Mouse (Mus musculus) cortical plate, adult 2 months (tissue): ENCODE measurements around the gene Asl.
A peak's percentile ranks its signal among the peaks of the same experiment; 100 is the strongest.

Experiments used
- CTCF ChIP-seq: fragments of 200-500 bp; IDR thresholded peaks from 2 replicates; pipeline ENCODE4 v1.5.1; 2011; ENCODE audit warnings: mild to moderate bottlenecking, control low read depth, low read length; ENCODE audit not compliant: insufficient read depth; ENCODE audit errors: extremely low read depth
- POLR2A ChIP-seq: fragments of 200-500 bp; IDR thresholded peaks from 2 replicates; pipeline ENCODE4 v1.6.1; 2011; ENCODE audit warnings: mild to moderate bottlenecking, low read length, control low read depth; ENCODE audit not compliant: insufficient read depth; ENCODE audit errors: extremely low read depth

DNA sequence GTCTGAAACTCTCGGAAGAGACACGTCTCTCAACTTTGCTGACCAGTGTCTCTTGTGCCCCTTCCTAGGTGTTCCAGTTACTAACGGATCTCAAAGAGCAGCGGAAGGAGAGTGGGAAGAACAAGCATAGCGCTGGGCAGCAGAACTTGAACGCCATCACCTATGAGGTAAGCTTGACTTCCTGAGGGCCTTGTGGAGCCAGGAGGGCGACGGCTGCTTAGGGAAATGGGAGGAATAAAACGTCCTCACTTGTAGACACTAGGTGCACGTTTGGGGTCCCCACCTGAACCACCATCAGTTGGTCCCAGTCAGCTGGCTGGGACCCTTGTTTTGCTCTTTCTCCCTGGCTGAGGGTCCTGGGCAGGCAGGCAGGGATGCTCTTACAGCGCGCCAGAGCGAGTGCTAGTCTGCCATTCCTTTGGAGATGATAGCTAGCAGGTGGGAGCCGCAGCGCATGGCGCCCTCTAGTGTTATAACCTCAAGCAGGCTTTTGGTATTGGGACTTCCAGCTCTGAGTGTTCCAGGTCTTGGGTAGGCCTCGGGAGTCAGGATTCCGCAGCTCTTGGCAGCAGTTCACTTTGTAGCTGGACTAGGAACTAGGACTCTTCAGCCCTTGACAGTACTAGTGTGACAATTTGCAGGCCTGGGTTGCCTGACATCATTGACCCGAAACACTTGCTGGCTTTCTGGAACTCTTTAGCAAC, 8.9 kb upstream of the Asl start:
- peak; percentile 69 for TF ChIP-seq CTCF
- TF ChIP-seq POLR2A = no peak
